ENCODE assay signal across 9 mouse cellular contexts in the genomic region with DNA sequence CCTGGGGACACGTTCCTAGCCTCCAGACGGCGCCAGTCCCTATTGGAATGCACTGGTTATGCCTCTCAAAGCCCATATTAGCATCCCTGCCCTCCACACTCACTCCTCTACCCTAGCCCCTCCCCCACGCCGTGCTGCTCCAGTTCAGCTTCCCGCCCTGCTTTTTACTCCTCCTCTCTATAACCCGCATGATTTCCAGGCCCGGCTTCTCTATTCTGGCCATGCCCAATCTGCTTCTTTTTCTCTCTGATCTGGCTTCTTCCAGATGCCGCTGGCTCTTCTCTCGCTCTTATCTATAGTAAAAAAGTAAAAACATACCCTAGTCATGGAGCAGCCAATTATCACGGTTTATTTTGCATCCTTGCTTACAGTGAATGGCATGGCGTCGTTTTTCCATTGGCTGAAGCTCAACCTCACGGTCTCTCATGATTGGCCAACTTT. TPM values are rescaled to one million over a fixed set of nuclear protein-coding genes. Genes with fewer than 3 reads are reported as not detected.
DNase-seq lines count a peak whose midpoint lies in the region; ATAC-seq and TF ChIP-seq lines count a peak whose summit lies in the region.
"Had no signal": no experiment of that assay in that cellular context is flagged by ENCODE, and none has a peak within 500 bp of the region (broad histone marks: within the 10 kb centered on the region; RNA-seq: fewer than 3 reads in every experiment).

No protein-coding gene starts in this region.

- peaks cover 63% of the 10 kb centered on the region for H3K4me1 ChIP-seq in E14TG2a.4 (replicated peaks; ENCODE audit: low read depth, low read length)
- H3K4me1 ChIP-seq in heart, embryonic 15.5 days (replicated peaks): peaks cover 8% of the 10 kb centered on the region
- peaks cover 19% of the 10 kb centered on the region for H3K4me1 ChIP-seq in liver, adult 2 months (ENCODE audit: control insufficient read depth, insufficient read depth, low read length)
- H3K4me1 ChIP-seq in neural tube, embryonic 15.5 days: peaks cover 11% of the 10 kb centered on the region

- peak overlapping the region; percentile 63 for H3K4me3 ChIP-seq in E14TG2a.4 (replicated peaks; ENCODE audit: low read length)
- peak overlapping the region; percentile 34 for H3K4me3 ChIP-seq in heart, embryonic 15.5 days
- no peak overlapping the region for H3K4me3 ChIP-seq in liver, adult 2 months (ENCODE audit: insufficient read depth, low read depth, low read length)
- H3K4me3 ChIP-seq in neural tube, embryonic 15.5 days (replicated peaks): peak overlapping the region; percentile 31
- H3K4me3 ChIP-seq: myocyte had no signal

- H3K9ac ChIP-seq in heart, embryonic 15.5 days: no peak overlapping the region; the same call in 1 of the 2 replicates
- no peak overlapping the region for H3K9ac ChIP-seq in liver, adult 2 months (ENCODE audit: low read depth, low read length)
- 0 out of 2 replicates have a peak overlapping the region, but pooled peaks have one; percentile 23 for H3K9ac ChIP-seq in neural tube, embryonic 15.5 days (replicated peaks)

- H3K27ac ChIP-seq in heart, embryonic 15.5 days: peak overlapping the region; percentile 25; the same call in 1 of the 2 replicates
- H3K27ac ChIP-seq in liver, adult 2 months (replicated peaks; ENCODE audit: insufficient read depth, low read depth, low read length): no peak overlapping the region
- 0 out of 2 replicates have a peak overlapping the region, but pooled peaks have one; percentile 37 for H3K27ac ChIP-seq in neural tube, embryonic 15.5 days (replicated peaks)

- no peaks in the 10 kb centered on the region for H3K79me2 ChIP-seq in liver, adult 2 months (ENCODE audit: control insufficient read depth, insufficient read depth, low read length)

- WGBS in heart, embryonic 15.5 days: 2% methylated on average over 14 of the region's 14 CpGs
- WGBS in liver, adult 2 months: 16% methylated on average over 14 of the region's 14 CpGs
- 3% methylated on average over 14 of the region's 14 CpGs for WGBS in neural tube, embryonic 15.5 days

- 0 out of 2 replicates have a peak, but pooled peaks have one; percentile 54 for ATAC-seq in heart, embryonic 15.5 days (replicated peaks; ENCODE audit: insufficient number of reproducible peaks, insufficient read depth, low FRiP score, low read depth)
- ATAC-seq in neural tube, embryonic 15.5 days (ENCODE audit: low FRiP score): peak; percentile 48; the same call in 1 of the 2 replicates

- peak overlapping the region; percentile 63 for H3K4me2 ChIP-seq in heart, embryonic 15.5 days
- peak overlapping the region; percentile 57 for H3K4me2 ChIP-seq in neural tube, embryonic 15.5 days

- no peak for TF ChIP-seq CTCF in E14TG2a.4 (conservative IDR thresholded peaks at IDR 0.05; ENCODE audit: low read length)
- TF ChIP-seq CTCF in liver, adult 2 months (IDR thresholded peaks at IDR 0.05; ENCODE audit: low read depth, low read length): peak; percentile 23; the same call in 1 of the 2 replicates

- no peaks in the 10 kb centered on the region for H3K36me3 ChIP-seq in E14TG2a.4 (ENCODE audit: insufficient read depth, low read length)
- no peaks in the 10 kb centered on the region for H3K36me3 ChIP-seq in heart, embryonic 15.5 days
- no peaks in the 10 kb centered on the region for H3K36me3 ChIP-seq in liver, adult 2 months (ENCODE audit: control insufficient read depth, insufficient read depth, low read length)
- no peaks in the 10 kb centered on the region for H3K36me3 ChIP-seq in neural tube, embryonic 15.5 days

- DNase-seq in Muller cell, postnatal 12 days (ENCODE audit: inconsistent ontology term): peak; percentile 45
- no peak for DNase-seq in liver, adult 2 months (ENCODE audit: extremely low read depth, low read depth, low spot score)
- DNase-seq in cerebellum, adult 9-11 months: no peak
- DNase-seq in layer of hippocampus, postnatal 14 days (ENCODE audit: low spot score in 2 of 2): no peak
- DNase-seq in layer of hippocampus, adult 11-12 months (ENCODE audit: low spot score): no peak

- H3K27me3 ChIP-seq in E14TG2a.4 (ENCODE audit: insufficient read depth, low read length): no peaks in the 10 kb centered on the region
- no peaks in the 10 kb centered on the region for H3K27me3 ChIP-seq in heart, embryonic 15.5 days
- H3K27me3 ChIP-seq in liver, adult 2 months (ENCODE audit: control insufficient read depth, insufficient read depth, low read length): no peaks in the 10 kb centered on the region
- no peaks in the 10 kb centered on the region for H3K27me3 ChIP-seq in neural tube, embryonic 15.5 days (replicated peaks)

- TF ChIP-seq POLR2A in liver, adult 2 months (IDR thresholded peaks at IDR 0.05; ENCODE audit: extremely low read depth, insufficient read depth, low read length): no peak

- H3K9me3 ChIP-seq in E14TG2a.4 (ENCODE audit: low read length): no peaks in the 10 kb centered on the region
- H3K9me3 ChIP-seq in heart, embryonic 15.5 days (replicated peaks): no peaks in the 10 kb centered on the region
- H3K9me3 ChIP-seq in neural tube, embryonic 15.5 days (replicated peaks): no peaks in the 10 kb centered on the region

RNA-seq across cellular contexts. Expression of a gene that starts 15.2 kb away (rescaled TPM):
- 34.9 and 50.5 TPM in 2 replicates for polyA plus RNA-seq in heart, embryonic 15.5 days (2015; fragmentation: Nextera tagmentation; extraction: Ambion mirVana)
- total RNA-seq in liver, adult 2 months (2014; rRNA removed): 13.1 and 15.6 TPM in 2 replicates
- 12.0 and 12.6 TPM in 2 replicates for polyA plus RNA-seq in liver, adult 2 months (2012; rRNA removed)
- 20.3 and 33.1 TPM in 2 replicates for polyA plus RNA-seq in neural tube, embryonic 15.5 days (2015; fragmentation: Nextera tagmentation; extraction: Ambion mirVana)
- total RNA-seq in layer of hippocampus, postnatal 14 days (2021): 10 to 100 TPM in 1 of 2 experiments, 1 to 10 TPM in 1; 9.5 to 12.5 TPM

RNA-seq across cellular contexts. Expression of a gene that starts 38.6 kb away (rescaled TPM):
- polyA plus RNA-seq in heart, embryonic 15.5 days (2015; fragmentation: Nextera tagmentation; extraction: Ambion mirVana): 40.6 and 47.4 TPM in 2 replicates
- 20.7 and 27.3 TPM in 2 replicates for total RNA-seq in liver, adult 2 months (2014; rRNA removed)
- 44.6 and 58.6 TPM in 2 replicates for polyA plus RNA-seq in liver, adult 2 months (2012; rRNA removed)
- polyA plus RNA-seq in neural tube, embryonic 15.5 days (2015; fragmentation: Nextera tagmentation; extraction: Ambion mirVana): 66.7 and 75.1 TPM in 2 replicates
- total RNA-seq in layer of hippocampus, postnatal 14 days (2021): 10 to 100 TPM; 82.9 to 97.3 TPM

RNA-seq across cellular contexts. Expression of a gene that starts 40.2 kb away (rescaled TPM):
- polyA plus RNA-seq in heart, embryonic 15.5 days (2015; fragmentation: Nextera tagmentation; extraction: Ambion mirVana): 10.7 and 14.6 TPM in 2 replicates
- 5.3 and 8.0 TPM in 2 replicates for total RNA-seq in liver, adult 2 months (2014; rRNA removed)
- 31.0 and 32.6 TPM in 2 replicates for polyA plus RNA-seq in liver, adult 2 months (2012; rRNA removed)
- 12.3 and 14.1 TPM in 2 replicates for polyA plus RNA-seq in neural tube, embryonic 15.5 days (2015; fragmentation: Nextera tagmentation; extraction: Ambion mirVana)
- total RNA-seq in layer of hippocampus, postnatal 14 days (2021): 10 to 100 TPM; 84.0 to 85.6 TPM

RNA-seq across cellular contexts. Expression of a gene that starts 53.8 kb away (rescaled TPM):
- polyA plus RNA-seq in heart, embryonic 15.5 days (2015; fragmentation: Nextera tagmentation; extraction: Ambion mirVana): 9.2 and 13.2 TPM in 2 replicates
- total RNA-seq in liver, adult 2 months (2014; rRNA removed): 0.18 and 0.47 TPM in 2 replicates
- polyA plus RNA-seq in liver, adult 2 months (2012; rRNA removed): 0.71 and 1.3 TPM in 2 replicates
- 3.1 and 6.1 TPM in 2 replicates for polyA plus RNA-seq in neural tube, embryonic 15.5 days (2015; fragmentation: Nextera tagmentation; extraction: Ambion mirVana)
- 1 to 10 TPM; 3.4 to 4.2 TPM for total RNA-seq in layer of hippocampus, postnatal 14 days (2021)
- polyA plus RNA-seq: myocyte had no signal
